Mouse (Mus musculus) cerebral cortex, adult 2 months (tissue): ENCODE measurements around the gene Tenm2.

Experiments
- WGBS: fragments of 180-500 bp; shearing (Covaris S2); methylation state at CpG from one replicate; pipeline ENCODE4 v1.1.7; 2018; 5-methylcytosine and 5-hydroxymethylcytosine counted together

Tenm2 gene

DNA sequence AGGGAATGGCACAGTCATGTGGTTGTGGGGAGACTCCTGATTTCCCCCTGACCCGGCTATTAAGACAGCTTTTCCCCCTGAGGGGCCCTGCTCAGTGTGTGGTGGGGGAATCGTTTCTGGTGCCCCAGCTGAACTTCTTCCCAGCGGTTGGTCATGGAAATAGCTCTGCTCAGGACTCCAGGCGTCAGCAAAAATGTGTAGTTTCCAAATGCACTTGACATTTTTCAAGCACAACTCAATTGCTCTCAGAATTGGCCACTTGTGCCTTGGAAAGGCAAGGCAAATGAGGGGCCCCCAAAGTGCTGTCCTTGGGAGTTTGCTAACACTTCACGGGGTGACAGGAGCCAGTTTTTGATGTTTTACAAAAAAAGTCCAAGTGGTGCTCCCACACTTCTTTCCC lies 959.7 kb downstream of the Tenm2 start:
- WGBS, result 73% methylated on average over 5 of the region's 5 CpGs

GRCm38 (mm10) chr11:36272149-36272548 lies 963.6 kb downstream of the Tenm2 start:
- 37% methylated on average over 2 of the region's 2 CpGs for WGBS

- 57% methylated on average over 6 of the region's 6 CpGs for WGBS
Measured at GRCm38 (mm10) chr11:36269945-36270344, 965.8 kb downstream of the Tenm2 start.

- whole genome bisulfite sequencing, result 61% methylated on average over 17 of the region's 17 CpGs
Measured at GRCm38 (mm10) chr11:36264776-36265466, 970.8 kb downstream of the Tenm2 start.

DNA sequence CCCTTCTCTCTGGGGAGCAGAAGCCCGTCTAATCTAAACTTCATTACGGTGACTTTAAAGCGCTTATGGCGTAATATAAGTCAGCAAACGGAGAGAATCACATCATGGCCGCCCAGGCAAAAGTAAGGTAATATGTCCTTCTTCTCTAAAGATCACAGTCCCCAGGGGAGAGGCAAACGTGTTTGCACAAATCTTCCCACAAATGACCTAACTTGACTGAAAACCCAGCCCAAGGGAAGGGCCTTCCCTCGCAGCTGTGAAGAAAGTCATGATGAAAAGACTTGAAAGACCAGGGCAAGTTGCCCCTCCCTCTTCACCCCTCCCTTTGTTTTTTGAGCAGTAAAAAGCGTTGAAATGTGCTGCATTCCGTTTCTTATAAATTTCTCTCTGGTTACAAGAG lies 971.9 kb downstream of the Tenm2 start:
- WGBS, result 89% methylated on average over 10 of the region's 10 CpGs

GRCm38 (mm10) chr11:36257187-36257586 lies 978.6 kb downstream of the Tenm2 start:
- 80% methylated on average over 5 of the region's 5 CpGs for WGBS

- 54% methylated on average over 5 of the region's 5 CpGs for whole genome bisulfite sequencing
Measured at GRCm38 (mm10) chr11:36256747-36257146, 979.0 kb downstream of the Tenm2 start.

DNA sequence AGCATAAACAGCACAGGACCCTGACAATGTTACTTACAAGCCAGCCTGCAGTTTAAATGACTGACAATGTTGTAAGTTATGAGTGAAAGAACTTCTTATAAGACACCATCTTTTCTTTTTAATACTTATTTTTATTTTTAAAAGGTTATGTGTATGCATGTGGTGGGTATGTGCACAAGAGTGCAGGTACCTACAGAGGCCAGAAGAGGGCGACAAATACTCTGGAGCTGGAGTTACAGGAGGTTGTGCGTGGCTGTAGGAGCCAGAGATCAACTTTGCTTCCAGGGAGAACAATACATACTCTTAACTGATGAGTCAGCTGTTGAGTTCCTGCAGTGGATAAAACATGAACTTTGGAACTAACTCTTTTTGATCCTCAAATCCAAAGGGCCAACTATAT lies 981.7 kb downstream of the Tenm2 start:
- 85% methylated on average over 2 of the region's 2 CpGs for WGBS

DNA sequence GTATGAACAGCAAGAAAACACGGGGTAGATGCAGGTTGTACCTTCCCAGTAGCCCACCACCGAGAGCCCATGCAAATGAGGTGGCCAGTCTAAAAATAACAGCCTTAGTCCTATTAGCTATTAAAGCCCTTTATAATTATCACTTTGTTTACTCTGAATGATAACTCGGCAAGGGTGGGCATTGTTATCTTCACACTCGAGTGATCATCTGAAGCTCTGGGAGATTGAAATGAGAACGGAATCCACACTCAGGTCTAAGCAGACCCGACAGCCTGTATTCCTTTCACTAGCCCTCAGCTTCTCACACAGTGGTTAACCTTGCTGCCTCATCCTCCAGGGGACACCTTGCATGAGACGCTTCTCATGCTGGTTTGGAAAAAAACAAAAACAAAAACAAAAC lies 985.7 kb downstream of the Tenm2 start:
- WGBS, result 59% methylated on average over 7 of the region's 7 CpGs

GRCm38 (mm10) chr11:36246152-36246551 lies 989.6 kb downstream of the Tenm2 start:
- WGBS, result 64% methylated on average over 3 of the region's 3 CpGs

- 62% methylated on average over 11 of the region's 11 CpGs for WGBS
Measured at GRCm38 (mm10) chr11:36244491-36244882, 991.3 kb downstream of the Tenm2 start.

DNA sequence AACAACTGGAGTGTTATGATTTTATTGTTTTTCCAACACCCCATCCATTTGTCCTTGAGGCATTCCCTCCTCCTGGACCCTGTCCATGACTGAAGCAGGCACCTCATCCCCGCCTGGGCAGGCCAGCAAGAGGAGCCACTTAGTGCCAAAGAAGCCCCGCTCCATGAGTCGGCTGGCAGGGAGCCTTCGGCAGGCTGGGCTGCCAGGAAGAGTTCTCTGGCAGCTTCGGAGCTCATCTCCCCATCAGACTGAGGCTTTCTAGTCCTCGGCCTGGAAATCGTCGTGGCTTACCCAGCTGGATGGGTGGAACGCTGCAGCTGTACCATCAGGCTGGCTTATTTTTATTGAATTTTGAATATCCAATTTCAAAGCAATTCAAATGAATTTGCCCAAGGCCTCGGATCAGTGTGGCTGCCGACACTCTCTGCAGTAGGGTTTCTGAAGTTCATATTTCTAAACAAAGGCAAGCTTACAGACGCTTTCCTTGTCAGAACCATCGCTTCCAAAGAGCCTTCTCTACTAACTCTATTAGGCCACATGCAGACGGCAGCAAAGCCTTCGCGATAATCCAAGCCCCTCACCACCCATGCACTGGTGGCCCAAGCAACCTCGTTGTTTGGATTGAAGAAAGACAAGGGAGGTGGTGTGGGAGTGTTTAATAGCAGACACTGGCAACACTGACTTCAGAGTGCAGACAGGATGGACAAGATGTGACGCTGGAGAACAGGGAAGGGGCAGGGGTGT lies 991.8 kb downstream of the Tenm2 start:
- WGBS, result 33% methylated on average over 18 of the region's 18 CpGs

DNA sequence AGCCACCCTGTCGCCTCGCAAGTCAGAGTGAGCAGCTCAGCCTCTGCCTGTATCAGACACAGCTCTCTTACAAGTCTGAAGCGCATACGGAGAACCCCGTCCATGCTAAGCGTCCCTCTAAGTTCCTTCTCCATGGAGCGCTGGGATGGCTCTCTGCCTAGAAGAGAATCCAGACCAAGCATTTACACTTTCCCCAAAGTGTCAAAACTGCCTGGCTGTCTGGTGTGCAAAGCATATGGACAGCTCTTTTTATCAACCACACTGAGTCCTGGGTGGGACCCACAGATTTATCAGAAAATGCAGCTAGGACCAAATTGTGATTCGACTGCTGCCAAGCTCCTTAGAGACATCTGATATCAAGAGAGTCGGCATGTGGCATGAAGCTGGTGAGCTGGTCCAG lies 996.9 kb downstream of the Tenm2 start:
- WGBS, result 55% methylated on average over 9 of the region's 9 CpGs

DNA sequence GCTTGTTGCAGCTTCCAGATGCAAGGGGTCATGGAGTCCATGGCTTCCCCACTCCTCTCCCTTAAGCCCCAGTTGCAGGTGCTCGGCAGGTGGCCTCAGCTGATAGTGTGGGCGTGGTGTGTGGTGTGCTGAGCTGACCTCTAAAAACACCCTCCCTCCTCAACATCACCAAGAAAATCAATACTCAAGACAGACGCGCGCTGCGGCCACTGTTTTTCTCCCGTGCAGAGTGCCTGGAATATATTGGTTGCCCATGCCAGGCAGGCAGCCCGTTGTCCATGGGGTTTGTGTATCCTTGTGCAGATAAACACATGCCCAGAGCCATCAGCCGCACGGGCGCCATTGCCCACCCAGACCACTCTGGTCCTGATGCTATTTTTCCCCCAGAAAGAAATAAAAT lies 1007.1 kb downstream of the Tenm2 start:
- 77% methylated on average over 11 of the region's 11 CpGs for WGBS

GRCm38 (mm10) chr11:36228196-36228595 lies 1007.6 kb downstream of the Tenm2 start:
- WGBS, result 47% methylated on average over 6 of the region's 6 CpGs

- 68% methylated on average over 3 of the region's 3 CpGs for WGBS
Measured at GRCm38 (mm10) chr11:36226061-36226460, 1009.7 kb downstream of the Tenm2 start.

- 88% methylated on average over 7 of the region's 7 CpGs for WGBS
Measured at GRCm38 (mm10) chr11:36223716-36224439, 1011.9 kb downstream of the Tenm2 start.

- WGBS, result 70% methylated on average over 3 of the region's 3 CpGs
Measured at GRCm38 (mm10) chr11:36222071-36222470, 1013.7 kb downstream of the Tenm2 start.

GRCm38 (mm10) chr11:36221271-36221975 lies 1014.3 kb downstream of the Tenm2 start:
- 14% methylated on average over 10 of the region's 10 CpGs for WGBS

DNA sequence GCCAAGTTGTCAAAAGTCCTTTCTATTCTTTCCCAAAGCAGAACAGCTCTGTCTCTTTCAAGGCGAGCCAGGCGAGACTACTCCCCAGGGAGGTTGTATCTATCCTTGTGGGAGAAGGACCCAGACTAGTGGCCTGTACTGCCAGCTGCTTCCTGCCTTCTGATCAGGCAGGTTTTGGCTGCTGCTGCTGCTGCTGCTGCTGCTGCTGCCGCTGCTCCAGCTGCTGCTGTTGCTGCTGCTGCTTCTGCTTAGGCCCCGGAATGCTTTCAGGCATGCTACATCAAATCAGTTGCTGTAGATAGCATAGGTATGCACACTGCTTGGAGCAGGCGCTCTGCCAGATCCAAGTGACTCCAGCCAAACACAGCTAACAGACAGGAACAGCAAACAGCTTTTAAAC lies 1015.1 kb downstream of the Tenm2 start:
- 26% methylated on average over 5 of the region's 5 CpGs for WGBS

- WGBS, result 85% methylated on average over 4 of the region's 4 CpGs
Measured at GRCm38 (mm10) chr11:36219586-36219985, 1016.2 kb downstream of the Tenm2 start.

DNA sequence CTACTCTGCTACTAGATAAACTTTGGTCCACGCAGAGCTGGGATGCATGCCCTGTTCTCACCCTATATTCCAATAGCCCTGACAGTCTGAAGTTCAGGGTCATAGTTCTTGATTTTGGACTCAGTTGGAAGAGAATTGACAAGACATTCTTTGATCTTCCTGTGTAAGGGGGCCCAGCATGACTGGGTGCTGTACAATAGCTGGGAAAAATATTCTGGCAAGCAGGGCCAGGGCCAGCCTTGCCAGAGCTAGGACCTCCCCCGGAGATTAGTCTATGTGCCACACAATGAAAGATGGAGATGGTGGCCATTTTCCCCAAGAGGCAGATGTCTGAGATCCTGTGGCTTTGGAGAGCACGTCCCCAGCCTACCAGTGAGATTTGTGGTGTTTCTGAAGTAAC lies 1021.2 kb downstream of the Tenm2 start:
- 85% methylated on average over 3 of the region's 3 CpGs for WGBS
